Mouse (Mus musculus) urinary bladder, adult 2 months (tissue): ENCODE measurements around the gene Gm19935. TPM values are rescaled to one million over a fixed set of nuclear protein-coding genes. Genes with fewer than 3 reads are reported as not detected.

ENCODE experiments used
- DNase-seq: peaks from one replicate; pipeline ENCODE4 v3.0.0; 2022; ENCODE audit warnings: low spot score
- polyA plus RNA-seq: library from polyadenylated mRNA; depleted of rRNA; stranded (reverse); fragments of >200 nt; gene quantifications from 2 replicates; pipeline ENCODE4 v1.2.3, GENCODE M21; 2012; rRNA removed

Gene Gm19935
- polyA plus RNA-seq, result 0.16 and 0.34 TPM in 2 replicates

DNA sequence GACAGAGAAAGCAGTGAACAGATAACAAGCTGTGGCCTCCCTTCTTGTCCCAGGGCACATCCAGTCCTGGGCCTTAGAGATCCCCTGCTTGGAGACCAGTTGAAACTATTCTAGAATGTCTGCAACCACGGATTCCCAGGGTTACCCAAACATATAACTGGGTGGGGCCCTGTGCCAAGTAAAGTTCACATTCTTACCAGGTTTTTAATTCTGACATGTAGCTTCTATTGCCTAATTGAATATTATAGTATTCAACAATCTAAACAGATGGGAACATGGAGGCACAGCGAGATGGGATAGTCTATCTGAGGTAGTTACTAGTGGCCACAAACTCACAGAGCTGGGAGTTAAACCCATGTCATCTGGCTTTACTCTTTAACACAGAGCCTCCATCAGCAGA, at the start of gene Gm19935:
TSS of gene Gm19935 (minus strand) at position 101 of the 400 bp plus-strand sequence.
- DNase-seq, result no peak

DNA sequence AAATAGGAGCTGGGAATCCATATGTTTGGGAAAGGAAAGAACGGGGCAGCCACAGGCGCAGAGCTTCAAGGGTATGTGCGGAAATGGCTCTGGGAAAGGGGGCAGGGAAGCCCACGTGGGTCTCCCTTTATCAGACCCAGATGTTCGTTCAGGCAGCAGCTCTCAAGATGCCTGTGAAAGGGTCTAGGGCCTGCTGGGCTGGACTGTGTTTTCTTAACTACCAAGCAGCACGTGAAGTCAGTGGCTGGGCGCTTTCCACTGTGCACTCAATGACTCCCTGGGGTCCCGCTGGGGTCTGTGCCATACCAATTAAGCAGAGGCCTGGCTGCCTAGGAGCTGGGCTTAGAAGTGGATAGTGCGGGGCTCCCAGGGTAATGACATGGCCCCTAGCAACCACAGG, 44.8 kb upstream of the Gm19935 start:
- no peak for DNase-seq

DNA sequence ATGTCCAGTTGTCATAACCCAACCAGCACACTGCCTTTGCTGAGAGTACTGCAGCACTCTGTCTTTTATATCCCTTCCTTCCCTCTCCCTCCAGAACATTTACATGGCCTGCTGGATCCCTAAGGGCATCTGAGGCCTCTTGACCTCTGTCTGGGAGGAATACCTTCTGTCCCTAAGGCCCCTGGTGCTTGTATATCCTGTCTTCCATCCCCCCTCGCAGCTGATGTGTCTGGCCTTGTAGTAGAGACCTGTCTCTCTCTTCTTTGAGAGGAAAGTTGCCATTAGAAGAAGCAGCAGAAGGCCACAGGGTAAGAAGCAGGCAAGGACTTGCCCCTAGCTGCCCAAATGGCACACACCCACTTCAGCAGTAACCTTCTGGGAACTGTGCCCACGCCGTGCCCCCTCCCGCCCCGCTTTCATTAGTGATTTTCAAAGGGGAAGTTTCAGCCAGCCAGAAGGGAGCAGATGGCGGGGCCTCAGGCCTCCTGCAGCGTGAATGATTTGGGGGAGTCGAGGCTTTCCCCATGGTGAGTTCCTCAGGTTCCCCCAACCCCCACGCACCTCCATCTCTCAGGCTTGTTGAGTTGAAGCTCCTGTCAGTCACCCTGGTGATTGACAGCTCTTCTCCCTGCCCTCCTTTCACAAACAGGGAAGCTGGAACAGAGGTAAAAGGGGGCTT, 44.2 kb upstream of the Gm19935 start:
- DNase-seq, result no peak

DNA sequence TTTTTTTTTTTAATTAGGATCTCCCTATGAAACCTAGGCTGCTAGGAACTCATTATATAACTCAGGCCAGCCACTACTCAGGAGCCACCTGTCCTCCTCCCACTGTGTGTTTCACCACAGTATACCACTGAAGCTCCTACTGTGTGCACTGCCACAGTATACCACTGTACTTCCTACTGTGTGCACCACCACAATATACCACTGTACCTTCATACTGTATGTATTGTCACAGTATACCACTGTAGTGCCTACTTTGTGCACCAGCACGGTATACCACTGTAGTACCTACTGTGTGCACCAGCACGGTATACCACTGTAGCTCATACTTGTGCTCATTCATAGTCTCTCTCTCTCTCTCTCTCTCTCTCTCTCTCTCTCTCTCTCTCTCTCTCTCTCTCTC, 40.9 kb upstream of the Gm19935 start:
- no peak for DNase-seq

DNA sequence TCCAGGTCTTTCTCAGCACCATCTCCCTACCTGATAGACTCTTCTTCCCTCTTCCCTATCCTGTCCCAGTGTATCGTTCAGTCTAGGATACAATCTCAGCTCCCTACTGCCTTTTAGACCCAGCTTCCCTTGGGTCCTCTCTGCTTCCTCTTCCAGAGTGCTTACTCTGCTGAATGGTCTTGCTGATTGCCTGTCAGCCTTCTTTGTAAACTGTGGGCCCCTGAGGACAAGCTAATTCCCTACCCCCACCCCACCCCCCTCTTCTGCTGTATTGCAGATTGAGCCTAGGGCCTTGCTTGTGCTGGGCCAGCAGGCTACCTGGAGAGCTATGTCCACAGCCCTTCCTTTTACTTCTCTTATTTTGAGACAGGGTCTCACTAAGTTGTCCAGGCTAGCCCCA, 39.8 kb upstream of the Gm19935 start:
- DNase-seq, result no peak

DNA sequence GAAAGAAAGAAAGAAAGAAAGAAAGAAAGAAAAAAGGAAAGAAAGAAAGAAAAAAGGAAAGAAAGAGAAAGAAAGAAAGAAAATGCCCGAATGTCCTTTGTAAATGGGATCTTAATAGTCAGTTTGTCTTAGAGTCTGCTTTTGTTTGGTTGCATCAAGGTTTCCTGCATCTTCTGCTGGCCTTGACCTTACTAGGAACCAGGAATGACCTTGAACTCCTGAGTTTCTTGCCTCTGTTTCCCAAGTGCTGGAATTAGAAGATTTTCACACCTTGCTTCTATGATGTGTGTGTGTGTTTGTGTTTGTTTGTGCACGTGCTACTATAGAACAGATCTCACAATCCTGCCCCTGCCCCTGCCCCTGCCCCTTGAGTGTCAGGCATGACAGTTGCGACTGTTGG, 39.0 kb upstream of the Gm19935 start:
- no peak for DNase-seq

DNA sequence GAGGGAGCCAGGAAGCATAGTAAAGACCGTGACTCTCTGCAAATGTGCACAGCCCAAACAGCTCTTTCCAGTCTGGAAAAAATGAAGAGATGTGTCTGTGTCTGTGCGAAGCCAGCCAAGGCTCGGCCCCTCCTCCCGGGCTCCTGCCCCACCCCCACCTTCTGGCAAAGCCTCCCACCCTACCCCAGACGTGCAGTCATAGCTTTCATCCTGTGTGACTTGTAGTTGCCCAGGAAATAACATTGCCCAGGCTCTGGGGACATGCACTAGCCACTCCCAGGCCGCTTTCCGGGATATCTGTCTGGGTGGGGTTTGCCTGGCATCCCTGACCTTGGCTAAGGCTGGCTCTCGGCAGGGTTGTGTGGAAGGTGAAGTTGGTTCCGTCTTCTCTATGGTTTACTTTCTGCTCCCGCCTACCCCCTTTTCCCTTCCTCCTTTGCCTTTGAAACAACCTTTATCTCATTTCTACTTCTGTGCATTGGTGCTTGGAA, 37.5 kb upstream of the Gm19935 start:
- no peak for DNase-seq

DNA sequence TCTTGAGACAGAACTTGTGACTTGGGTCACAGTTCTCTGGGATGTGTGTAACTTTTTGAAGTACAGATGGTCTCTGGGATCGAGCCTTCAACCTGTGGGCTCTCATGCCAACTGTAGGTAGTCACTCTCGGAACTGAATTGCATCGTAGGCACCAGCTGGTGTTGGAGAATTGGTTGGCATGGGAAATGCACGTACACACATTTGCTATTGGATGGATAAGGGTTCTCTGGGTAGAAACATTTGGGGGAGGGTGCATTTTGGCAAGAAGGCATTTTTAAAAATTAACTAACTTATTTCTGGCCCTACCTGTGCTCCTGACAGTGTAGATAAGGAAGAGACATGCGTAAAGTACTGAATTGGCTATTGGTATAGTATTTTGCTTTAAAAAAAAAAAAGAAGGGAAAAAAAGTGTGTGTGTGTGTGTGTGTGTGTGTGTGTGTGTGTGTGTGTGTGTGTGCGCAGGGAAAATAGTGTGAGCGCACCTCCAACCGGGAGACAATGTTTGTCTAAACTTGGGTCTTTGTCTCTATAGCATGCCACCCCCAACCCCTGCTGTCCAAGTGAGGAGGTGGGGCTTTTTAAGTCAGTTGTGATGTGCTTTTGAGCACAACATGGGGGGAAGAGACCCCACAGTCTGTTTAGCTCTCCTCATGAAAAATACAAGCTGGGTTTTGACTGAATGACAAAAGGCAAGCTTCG, 36.9 kb upstream of the Gm19935 start:
- no peak for DNase-seq

DNA sequence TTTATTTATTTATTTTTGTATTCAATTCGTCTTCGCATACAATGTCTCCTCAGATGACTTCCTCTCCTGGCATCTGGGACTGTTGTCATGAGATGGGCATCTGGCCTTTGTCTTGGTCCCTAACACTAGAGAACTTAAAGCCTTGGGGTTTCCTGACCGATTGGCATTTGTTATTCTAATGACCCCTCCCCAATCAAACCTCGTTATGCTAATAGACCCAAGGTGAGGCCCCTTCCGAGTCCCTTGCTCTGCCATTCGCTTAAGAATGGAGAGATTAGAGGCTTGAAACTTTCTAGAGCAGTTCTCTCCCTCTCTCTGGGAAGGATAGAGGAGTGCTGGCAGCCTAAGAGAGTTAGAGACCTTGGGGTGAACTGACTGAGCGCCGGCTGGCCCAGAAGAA, 34.4 kb upstream of the Gm19935 start:
- DNase-seq, result no peak

DNA sequence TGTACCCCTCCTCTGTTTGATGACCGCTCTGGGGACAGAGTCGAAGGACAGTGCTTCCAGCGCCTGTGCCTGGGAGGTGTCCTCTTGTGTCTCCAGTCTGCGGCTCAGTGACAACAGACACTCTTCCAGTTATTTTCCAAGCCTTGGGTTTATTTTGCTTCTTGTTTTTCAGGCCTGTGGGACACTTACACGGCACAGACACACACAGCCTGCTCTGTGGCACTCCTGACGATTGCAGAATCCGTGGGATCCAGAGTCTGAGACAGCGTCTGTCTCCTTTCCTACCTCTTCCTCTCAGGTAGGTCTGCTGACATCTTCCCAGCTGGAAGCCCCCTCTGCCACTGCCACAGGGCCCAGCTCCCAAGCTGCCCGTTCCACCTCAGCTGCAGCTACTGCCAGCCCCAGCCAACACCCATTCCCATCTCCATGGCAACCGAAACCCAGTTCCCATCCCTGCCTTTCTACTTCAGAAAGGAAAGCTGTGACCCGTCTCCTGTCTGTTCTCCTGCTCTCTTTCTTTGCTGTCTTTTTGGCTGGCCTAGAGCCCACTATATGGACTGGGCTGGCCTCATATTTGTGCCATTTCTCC, 32.4 kb upstream of the Gm19935 start:
- DNase-seq, result no peak

DNA sequence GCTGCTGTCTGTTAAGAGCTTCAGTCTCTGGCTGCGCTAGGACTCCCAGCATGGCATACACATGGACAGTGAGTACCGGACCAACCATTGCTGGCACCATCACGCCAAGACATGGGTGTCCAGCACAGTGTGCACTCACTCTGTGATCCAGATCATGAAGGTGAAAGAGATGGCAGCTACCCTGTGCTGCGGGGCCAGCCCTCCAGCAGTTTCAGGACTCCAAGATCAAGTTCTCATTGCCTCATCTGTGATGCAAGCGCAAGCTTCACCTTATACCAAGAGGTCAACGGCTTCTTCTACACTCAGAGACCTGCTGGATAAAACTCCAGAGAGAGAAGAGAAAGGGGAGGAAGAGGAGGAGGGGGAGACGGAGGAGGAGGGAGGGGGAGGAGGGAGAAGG, 30.8 kb upstream of the Gm19935 start:
- DNase-seq, result no peak

DNA sequence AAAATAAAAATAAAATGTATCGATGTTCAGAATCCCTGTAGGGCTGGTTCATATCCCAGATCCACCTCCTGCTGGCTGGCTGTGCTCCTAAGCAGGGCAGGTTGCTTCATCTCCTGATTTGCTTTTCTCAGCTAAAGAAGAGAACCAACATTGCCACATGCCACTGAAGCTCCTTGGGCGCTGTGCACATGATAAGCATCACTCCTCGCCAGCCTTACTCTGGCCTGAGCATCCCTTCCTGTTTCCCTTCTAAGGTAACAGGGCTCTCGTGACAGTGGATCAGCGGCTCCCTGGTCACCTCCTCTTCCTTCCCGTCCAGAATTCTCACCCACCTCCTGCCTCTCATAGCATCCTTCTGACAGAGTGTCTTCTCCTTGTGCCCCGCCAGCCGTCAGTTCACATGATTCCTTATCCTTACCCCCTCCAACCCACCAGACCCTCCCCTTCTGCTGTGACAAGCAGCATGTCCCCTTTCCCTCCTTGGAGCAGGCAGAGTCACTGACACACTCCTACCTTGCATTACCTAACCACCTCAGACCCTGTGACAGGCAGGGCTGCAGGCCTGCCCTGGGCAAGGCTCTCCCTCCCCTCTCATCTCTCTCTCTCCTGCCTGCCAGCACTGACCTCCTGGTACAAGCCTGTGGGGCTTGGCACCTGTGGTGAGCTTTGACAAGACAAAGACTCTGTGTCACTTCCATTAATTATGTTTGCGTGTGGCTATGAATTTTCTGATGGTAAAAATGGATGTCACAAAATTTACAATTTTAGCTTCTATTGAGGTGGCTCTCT, 27.2 kb upstream of the Gm19935 start:
- DNase-seq, result no peak

DNA sequence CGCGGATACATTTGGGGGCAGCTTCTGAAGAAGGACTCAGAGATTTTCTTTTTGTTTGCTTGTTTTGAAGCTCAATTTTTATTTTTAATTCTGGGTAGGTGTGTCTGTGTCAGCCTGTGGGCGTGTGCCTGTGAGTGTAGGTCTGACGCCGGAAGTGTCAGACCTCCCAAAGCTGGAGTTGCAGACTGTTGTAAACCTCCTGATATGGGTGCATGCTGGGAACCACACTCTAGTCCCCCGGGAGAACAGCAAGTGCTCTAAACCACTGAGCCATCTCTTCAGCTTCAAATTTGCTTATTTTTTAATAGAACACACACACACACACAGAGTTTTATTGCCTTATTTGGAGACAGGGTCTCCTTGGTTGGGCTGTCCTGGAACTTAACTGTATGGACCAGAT, 25.9 kb upstream of the Gm19935 start:
- no peak for DNase-seq

DNA sequence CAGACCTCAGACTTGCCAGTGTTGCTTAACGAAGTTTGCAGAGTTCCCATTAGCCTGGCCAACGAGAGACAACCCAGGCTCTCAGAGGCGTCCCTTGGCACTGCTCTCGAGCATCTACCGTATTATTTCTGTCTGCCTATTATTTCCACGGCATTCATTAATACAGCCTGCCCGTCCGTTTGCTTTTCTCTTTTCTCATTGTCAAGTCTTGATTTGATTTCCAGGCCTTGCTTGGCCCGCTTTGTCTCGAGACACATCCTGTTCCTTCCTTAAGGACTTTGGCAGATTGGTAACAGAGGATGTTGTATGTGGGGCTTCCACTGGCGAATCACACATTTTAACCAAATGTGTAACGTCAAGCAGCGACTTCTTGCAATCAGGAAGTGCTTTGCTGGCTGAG, 24.1 kb upstream of the Gm19935 start:
- no peak for DNase-seq

DNA sequence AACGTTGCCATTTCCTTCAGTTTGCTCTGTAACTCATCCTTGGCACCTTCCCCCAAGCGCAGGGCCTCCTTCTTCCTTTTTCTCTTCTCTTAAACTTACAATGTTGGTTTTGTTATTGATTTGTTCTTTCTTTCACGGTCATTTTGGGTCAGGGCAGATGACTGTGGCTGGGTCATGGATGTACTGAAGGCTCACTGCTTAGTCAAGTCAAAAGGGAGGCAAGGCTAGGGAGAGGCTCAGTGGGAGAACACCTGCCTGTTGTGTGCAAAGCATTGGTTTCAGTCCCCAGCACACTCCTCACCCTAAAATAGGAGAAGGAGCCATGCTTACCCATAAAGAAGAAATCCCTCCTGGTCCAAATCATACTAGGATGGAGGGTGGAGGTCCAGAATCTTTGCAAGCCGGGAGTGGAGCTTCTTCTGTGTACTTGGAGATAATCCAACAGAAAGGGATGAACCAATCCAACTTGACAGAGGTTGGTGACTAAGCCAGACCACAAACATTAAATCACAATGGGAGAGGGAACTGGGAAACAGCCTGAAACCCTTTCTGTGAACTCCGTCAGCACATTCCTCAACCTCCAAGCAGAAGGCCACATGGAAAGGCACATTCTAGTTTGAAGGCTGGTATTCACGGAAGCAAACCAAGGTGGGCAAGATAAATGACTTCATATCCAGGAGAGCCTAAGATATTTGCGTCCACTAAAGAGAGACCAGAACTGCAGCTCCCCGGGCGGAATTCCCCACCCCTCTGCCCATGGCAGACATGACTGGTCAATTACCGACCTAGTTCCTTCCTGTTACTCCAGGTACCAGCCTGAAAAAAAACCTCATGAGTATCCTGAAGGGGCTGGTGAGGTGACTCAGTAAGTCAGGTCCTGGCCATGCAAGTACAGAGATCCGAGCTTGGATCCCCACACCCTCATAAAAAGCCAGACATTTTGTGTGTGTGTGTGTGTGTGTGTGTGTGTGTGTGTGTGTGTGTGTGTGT, 22.8 kb upstream of the Gm19935 start:
- no peak for DNase-seq

DNA sequence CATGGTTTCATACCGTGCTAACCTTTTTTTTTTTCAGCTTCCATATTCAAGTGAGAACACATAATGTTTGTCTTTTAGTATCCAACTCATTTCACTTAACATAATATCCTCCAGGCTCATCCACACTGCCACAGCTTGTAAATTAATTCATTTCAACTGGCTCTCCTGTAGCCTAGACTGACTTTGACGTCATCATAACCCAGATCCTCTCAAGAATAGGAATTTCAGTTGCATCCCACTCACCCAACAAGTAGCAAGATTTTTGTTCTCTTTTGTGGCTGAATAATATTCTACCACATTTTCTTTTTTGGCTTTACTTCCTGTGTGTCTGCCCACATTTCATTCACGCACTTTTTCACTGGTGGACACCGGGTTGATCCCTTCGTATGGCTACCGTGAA, 20.2 kb upstream of the Gm19935 start:
- no peak for DNase-seq

DNA sequence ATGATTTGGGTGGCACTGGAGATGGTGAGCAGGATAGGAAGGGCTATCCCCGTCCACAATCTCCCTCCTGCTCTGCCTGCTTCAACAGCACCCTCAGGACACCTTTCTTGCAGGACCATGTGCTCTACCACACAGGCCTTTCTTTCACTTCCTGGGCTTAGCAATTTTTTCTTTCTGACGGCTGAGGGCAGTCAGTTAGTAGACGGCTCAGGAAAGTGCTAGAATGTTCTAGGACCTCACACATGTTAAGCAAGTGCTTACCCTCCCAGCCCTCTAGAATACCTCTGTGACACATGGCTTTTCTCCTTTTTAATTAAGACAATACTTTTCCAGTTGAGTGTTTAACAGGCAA, 17.1 kb upstream of the Gm19935 start:
- no peak for DNase-seq

DNA sequence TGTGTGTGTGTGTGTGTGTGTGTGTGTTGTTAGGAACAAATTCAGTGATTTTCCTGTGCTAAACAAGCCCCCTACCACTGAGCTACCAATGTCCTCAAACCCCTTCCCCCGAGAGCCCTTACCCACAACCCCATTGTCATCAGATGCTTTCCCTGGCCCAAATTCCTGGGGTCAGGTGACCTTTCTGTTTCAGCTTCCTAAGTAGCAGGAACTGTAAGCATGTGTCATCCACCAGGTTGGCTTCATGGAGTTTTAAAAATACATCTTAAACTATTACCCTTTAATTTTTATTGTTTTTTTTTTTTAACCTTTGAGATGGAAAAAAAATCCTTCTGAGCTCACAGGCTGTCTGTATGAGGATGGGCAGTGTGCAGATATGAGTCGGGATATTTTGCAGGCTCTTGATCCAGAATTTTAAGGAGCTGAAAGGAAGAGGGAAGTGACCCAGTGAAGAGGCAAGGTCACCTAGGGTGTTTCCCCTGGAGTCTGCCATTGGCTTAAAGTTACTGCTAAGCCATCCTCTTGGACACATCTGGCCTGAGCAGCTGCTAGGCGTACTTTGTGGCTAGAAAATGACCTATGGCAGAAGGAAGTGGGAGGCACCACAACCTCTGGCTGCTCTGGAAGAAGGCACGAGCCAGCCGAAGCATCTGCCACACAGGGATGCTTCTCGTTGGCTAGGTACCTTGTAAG, 16.6 kb upstream of the Gm19935 start:
- DNase-seq, result no peak

DNA sequence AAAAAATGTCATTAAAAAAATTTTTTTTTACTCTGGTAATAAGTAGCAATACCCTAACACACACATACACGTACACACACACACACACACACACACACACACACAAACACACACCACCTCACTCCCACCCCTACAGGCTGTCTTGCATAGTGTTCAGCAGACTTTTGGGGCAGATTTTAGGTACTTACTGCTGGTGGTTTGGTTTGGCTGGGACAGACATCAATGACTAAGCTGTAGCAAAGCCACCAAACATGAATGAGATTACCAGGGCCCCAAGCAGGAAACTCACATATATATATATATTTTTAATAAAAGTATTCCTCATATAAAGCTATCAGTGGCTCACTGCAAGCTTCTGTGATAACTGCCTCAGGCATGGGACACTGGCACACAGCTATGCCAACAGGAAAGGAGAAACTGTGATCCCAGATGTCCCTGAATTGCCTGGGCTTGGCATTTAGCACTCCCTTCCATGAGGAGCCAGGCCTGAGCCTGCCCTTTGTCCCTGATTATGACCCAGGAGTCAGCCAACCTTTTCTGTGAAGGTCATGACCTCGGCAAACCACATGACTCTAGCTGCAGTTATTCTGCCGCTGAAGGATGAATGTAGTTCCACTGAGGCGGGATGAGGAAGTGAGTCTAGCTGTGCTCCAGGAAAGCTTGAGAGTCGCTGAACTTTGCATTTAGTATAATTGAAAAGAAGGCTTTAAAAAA, 15.5 kb upstream of the Gm19935 start:
- no peak for DNase-seq

DNA sequence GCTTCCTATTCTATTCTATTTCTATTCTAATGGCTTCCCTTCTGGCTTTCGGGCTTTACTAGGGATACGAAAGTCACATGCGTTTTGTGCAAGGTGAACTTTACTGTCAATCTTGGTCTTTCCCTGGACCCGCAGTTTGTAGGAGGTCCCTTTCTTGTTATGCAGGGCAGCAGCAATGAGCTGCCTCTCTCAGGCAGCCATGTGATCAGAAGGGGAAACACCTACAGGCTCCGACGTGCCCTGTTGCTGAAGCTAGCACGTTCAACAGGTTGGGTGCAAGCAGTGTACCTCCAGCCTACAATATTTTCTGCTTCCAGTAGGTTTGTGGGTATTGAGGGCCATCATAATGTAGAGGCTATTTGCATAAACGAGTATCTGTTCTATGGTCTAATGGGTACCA, 13.8 kb upstream of the Gm19935 start:
- DNase-seq, result no peak
